In the genomic region with DNA sequence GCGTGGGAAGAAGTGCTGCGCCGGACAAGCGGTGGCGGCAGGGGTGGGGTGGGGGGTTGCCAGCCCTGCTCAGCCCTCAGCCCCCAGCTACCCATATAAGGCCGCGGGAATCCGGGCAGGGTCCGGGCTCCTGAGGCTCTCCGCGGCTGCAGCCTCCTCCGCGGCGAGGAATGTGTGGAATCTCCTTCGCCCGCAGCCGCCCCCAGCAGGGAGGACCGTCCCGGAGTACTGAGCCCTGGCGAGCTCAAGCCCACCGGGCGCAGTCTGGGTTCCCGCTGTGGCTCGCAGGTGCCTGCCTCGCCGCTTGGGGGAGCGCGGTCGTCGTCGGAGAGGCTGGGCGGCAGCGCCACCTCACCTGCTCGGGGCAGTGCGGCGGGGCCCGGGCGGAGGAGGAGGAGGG, we compare ENCODE assay signal across 8 mouse cellular contexts. TPM values are rescaled to one million over a fixed set of nuclear protein-coding genes. Genes with fewer than 3 reads are reported as not detected.
DNase-seq lines count a peak whose midpoint lies in the region; ATAC-seq lines count a peak whose summit lies in the region.

No protein-coding gene starts in this region.

- H3K4me2 ChIP-seq in hindbrain, embryonic 13.5 days = peak overlapping the region; percentile 65

- ATAC-seq in hindbrain, embryonic 13.5 days (ENCODE audit: low FRiP score) = peak; percentile 65
- ATAC-seq in megakaryocyte, adult 5-6 weeks (ENCODE audit: poor library complexity, severe bottlenecking) = peak; percentile 94

- H3K4me1 ChIP-seq in hindbrain, embryonic 13.5 days (replicated peaks) = peaks cover 14% of the 10 kb centered on the region

- no peaks in the 10 kb centered on the region for H3K9me3 ChIP-seq in hindbrain, embryonic 13.5 days

- no peaks in the 10 kb centered on the region for H3K36me3 ChIP-seq in hindbrain, embryonic 13.5 days

- H3K27ac ChIP-seq in hindbrain, embryonic 13.5 days = no peak overlapping the region

- peaks cover 46% of the 10 kb centered on the region for H3K27me3 ChIP-seq in hindbrain, embryonic 13.5 days

- peak overlapping the region; percentile 46 for H3K4me3 ChIP-seq in hindbrain, embryonic 13.5 days

- peak overlapping the region; percentile 51; the same call in 1 of the 2 replicates for H3K9ac ChIP-seq in hindbrain, embryonic 13.5 days

- under 1% methylated on average over 28 of the region's 38 CpGs for WGBS in hindbrain, embryonic 13.5 days

- DNase-seq in T-cell, adult 2 months (ENCODE audit: low spot score) = peak; percentile 80
- peak; percentile 84 to 87 for DNase-seq in cerebellum, postnatal 10 days
- DNase-seq in frontal cortex, postnatal 36 days (ENCODE audit: low spot score in 2 of 2) = peak; percentile 58 to 63
- DNase-seq in left cerebral cortex, adult 8-10 months (ENCODE audit: low spot score in 2 of 2) = peak; percentile 60
- DNase-seq in right cerebral cortex, adult 2 months (ENCODE audit: low spot score in 2 of 2) = peak; percentile 56 to 72
- DNase-seq in urinary bladder, adult 2 months (ENCODE audit: low spot score) = peak; percentile 79

RNA-seq across cellular contexts. Expression of gene Synj2, which starts 0.3 kb away (rescaled TPM):
- 0.74 and 1.1 TPM in 2 replicates for polyA plus RNA-seq in hindbrain, embryonic 13.5 days (2015; fragmentation: Nextera tagmentation; extraction: Ambion mirVana)
- 10 to 100 TPM; 71.7 to 93.5 (median 80.3) TPM for total RNA-seq in left cerebral cortex, adult 8-10 months (2022)
- 3.5 and 3.6 TPM in 2 replicates for total RNA-seq in megakaryocyte, adult 5-6 weeks (2015)
- total RNA-seq in megakaryocyte, adult 5-6 weeks (2017) = 4.2 and 5.1 TPM in 2 replicates
- 17.3 and 22.7 TPM in 2 replicates for polyA plus RNA-seq in urinary bladder, adult 2 months (2012; rRNA removed)

Comparison
In these comparisons a context has a peak if more than half of its experiments do, and no peak if none do; other contexts are left out.
1. RNA of gene Synj2, which starts 0.3 kb away (total RNA-seq): 71.7 to 93.5 TPM in left cerebral cortex, adult 8-10 months; 3.5 to 5.1 TPM in megakaryocyte, adult 5-6 weeks; every median in the first group is over 10 times any median in the second.
2. Peak in every context shown above with its lines, with median percentiles within 50 percentile points of each other: DNase-seq.